Mouse (Mus musculus): ENCODE results near the gene Vwa3a.

Gene Vwa3a

DNA sequence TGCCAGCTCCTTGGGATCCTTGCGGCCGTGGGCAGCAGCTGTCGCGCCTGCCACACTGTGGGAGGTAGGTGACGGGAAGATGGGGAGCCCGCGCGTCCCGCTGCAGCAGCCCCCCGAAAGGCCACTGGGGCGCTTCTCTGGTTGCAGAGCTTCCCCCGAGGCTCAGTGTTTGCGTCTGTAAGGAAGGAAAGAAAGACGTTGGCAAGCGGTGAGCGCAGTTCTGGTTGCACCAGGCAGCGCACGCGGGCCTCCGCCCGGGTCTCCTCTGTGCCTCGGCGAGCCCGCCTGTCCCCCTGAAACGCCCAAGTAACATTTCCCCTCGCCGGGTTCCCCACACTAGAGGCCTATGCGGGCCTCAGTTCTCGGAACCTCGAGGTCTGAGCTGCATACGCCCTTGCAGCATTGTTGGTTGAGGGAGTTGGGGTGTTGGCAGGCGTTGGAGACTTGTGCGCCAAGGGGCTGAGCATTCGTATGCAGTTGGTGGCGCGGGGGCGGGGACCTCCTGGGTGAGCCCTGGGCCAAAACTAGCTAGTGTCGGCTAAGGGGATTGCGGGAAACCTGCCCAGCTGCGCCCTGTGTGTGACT is 104.0 kb downstream of the Vwa3a start:
- TF ChIP-seq GATA4 (IDR thresholded peaks at IDR 0.05; ENCODE audit: insufficient replicate concordance, low read length): no peak

DNA sequence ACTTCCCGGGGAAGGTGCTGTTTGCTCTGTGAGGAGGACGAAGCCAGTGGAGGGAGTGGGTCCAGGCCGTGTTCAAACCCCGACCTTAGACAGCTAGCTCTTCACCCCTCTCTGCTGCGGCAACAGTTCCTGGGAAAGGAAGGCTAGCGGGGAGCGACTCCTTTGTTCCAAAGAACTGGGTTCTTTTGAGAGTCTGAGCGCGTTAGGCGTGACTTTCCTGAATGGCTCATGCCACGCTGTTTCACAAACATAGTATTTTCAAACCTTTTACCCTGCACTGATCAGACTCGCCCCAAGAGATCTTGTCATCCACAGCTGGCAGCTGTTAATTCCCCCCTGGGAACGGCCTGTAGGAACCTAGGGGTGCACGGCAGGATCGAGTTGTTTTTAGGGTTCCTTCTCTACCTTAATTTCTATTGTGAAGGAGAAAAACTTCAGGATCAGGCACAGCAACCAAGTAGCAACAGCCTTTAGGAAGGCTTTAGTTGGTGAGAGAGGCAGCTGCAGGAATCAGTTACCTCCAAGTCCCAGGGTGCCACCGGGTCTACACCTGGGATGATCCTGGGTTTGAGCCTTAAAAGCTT is 104.8 kb downstream of the Vwa3a start:
- TF ChIP-seq GATA4 (IDR thresholded peaks at IDR 0.05; ENCODE audit: insufficient replicate concordance, low read length): no peak

DNA sequence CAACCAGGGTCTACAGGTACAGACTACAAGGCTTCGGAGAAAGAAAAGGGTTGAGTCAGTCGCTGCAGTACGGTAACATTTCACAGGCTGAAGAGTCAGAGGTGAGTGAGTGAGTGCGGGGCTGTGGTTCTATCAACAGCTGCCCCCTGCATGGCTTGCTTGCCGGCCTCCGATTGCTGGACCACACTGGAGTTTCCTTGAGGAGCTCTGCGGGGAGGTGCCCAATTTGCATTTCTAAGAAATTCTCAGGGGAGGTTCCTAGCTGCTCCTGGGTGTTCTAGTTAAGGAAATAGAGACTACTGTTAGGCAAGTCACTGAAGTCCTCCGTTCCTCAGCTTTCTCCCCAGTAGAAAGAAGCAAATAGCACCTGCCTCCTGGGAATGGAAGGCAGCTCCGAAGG is 105.6 kb downstream of the Vwa3a start:
- no peak for TF ChIP-seq GATA4 (IDR thresholded peaks at IDR 0.05; ENCODE audit: insufficient replicate concordance, low read length)

DNA sequence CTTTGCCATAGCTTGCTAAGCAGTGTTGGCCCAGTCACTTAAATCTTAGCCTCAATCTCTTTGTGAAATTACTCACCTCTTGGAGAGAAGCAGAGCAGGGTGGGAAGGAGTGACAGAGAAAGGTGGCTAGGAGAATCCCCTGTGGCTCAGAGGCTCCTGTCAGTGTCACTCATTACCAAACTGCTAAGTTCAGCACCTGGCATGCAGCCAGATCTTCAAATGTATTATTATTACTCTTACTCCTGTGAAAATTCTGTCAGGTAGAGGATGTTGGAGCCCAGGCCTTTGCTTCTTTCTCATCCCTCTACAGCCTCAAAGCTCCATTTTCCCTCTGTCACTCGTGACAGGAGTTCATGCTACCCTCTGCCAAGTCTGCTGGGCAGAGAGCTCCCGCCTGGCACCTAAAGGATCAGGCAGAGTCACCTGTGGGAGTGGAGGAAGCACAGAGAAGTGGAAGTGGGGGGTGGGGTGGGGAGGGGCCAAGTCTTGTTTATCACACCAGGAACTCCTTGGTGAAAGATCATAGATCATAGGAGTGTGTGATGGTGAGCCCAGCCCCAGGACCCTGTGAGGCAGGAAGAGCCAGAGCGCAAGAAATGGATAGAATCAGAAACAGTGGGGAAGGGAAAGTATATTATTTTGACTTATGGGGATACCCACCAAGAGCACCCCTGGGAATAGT is 109.9 kb downstream of the Vwa3a start:
- TF ChIP-seq GATA4 (IDR thresholded peaks at IDR 0.05; ENCODE audit: insufficient replicate concordance, low read length): no peak

DNA sequence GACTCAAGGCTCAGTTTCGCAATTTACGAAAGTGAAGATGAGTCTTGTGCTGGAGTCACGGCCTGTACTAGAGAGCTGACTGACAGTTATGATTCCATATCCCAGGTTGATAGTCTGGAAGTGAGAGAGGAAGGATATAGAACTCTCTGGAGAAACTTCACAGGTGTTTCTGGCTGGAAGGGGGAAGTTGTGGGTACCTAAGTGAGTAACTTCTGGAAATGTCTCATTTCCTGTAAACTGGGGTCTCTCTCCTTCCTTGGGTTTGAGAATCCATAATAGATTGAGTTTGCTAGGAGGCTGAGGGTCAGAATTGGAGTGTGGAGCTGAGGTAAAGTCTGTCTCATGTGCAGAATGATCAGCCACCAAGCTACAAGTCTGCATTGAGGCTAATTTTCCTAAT is 111.0 kb downstream of the Vwa3a start:
- TF ChIP-seq GATA4 (IDR thresholded peaks at IDR 0.05; ENCODE audit: insufficient replicate concordance, low read length): no peak

Measured in liver, adult (tissue).